Mouse (Mus musculus): ENCODE results near the gene Tspyl4.

DNA sequence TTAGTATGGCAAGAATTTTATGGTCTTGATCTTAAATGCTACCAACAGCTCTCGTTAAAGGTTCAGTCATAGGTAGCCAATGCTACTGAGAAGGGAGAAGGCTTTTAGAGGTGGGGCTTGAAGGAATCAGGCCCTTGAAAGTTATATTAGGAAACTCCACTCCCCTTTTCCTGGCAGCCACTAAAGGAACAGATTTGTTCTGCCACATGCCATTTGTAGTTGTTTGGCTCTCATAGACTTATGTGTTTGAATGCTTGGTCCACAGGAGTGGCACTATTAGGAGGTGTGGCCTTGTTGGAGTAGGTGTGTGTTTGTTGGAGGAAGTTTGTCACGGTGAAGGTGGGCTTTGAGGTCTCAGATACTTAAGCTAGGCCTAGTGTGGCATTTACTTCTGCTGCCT, 23.6 kb downstream of the Tspyl4 start:
- TF ChIP-seq CTCF (IDR thresholded peaks at IDR 0.05; ENCODE audit: low read depth): no peak
- no peak for TF ChIP-seq EP300 (IDR thresholded peaks at IDR 0.05; ENCODE audit: low read depth)
